Mouse (Mus musculus) lung, adult 18-20 months (tissue): ENCODE data around the gene Rhbdl2.
A peak's percentile ranks its signal among the peaks of the same experiment; 100 is the strongest.

ENCODE experiments used
- DNase-seq, 2 experiments: peaks; one replicate each; pipeline ENCODE4 v3.0.0; 2022; ENCODE audit warnings: mixed read lengths in 2 of 2

The Rhbdl2 gene

DNA sequence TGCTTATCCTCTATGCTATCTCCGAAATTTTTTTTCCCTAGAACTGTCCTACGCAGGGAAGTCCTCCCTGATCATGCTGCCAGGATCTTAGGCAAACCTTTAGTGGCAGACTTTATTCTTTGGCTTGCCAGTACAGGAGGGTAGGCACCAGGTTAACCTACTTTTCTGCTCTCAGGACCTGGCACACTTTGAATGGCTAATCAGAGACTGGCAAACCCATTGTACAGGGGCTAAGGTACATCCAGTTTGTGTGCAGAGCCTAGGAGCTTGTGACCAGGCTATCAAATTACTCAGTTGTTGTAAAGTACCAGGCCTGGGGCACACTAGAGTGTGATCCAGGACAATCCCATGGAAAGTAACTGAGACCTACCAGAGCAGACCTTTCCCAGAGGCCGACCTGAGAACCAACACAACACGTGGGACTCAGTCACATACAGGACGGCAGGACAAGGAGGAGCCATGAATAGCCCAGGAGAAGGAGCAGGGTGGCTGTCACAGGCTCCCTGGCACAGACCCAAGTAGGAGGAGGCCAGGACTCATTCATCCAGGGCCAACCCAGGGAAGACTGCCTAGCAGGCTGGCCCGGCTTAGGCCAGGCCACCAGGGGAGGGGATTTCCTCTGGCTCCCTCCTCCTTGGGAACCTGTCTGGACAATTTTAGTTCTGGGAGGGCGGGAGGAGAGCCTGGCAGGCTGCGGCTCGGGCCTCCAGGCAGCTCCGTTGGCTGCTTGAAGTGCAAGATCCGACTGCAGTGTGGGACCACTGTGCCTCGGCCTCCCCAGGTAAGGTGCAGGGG lies at the start of gene Rhbdl2:
TSS of gene Rhbdl2 (plus strand) at position 684 of the 795 bp plus-strand sequence.
- peak; percentile 51 to 74 for DNase-seq

DNA sequence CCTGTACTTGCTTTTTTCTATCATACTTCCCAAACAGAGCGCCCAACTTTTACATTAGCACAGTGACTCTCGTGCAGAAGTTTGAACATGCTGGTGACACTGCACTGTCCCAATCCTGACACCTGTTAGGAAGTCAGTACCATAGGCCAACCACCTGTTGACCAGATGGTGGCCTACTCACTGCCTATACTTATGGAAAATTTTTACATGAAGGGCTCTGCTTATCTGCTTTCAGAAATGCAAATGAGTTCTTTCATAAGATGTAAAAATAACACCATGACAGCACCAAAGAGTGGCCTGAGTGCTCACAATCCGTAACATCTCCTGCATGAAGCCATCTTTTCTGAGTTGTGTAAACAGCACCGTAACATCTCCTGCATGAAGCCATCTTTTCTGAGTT lies 49.0 kb upstream of the Rhbdl2 start:
- no peak for DNase-seq

DNA sequence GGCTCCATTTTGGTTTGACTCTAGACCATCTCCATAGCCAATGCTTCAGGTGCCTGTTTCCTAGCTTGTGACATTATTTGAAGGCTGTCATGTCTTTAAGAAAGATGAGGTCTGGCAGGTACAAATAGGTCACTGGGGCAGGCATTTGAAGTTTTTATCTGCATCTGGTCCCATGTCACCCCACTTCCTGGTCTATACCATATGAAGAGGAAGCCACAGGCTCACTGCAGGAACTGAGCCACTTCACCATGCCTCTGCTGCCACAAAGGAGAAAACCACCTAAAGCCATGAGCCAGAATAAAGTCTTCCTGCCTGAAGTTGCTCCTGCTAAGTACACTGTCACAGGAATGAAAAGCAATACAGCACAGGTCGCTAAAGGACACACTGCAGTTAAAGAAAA lies 44.8 kb upstream of the Rhbdl2 start:
- DNase-seq = no peak

- no peak for DNase-seq
Measured at GRCm38 (mm10) chr4:123745221-123745775, 42.4 kb upstream of the Rhbdl2 start.

DNA sequence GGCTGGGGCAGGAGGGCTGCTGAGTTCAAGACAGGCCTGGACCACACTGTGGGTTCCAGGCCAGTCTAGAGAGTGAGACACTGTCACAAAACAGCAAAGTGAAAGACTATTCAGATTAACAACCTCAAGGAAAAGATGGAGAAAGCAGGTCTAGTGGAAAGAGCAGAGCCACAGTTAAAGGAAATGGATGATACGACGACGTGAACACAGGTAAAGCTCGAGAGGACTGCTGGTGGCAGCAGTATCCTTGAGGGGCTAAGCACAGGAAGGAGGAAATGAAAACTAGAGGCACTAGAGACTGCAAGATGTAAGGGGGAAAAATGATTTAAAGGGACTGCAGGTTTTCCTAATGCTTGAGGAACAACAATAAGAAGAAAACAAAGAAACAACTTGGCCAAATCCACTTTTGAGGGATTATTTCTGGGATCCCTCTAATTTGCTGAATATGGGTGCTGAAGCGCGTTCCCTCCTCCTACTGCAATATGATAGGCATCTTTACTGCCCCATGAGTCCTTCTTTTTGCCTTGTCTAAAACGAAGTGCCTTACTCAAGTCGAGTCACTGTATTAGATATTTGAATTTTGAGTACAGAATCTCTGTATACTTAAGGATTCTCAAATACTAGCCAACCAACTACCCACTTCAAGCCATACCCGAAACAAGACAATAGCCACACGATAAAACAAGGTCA lies 38.8 kb upstream of the Rhbdl2 start:
- DNase-seq = no peak

DNA sequence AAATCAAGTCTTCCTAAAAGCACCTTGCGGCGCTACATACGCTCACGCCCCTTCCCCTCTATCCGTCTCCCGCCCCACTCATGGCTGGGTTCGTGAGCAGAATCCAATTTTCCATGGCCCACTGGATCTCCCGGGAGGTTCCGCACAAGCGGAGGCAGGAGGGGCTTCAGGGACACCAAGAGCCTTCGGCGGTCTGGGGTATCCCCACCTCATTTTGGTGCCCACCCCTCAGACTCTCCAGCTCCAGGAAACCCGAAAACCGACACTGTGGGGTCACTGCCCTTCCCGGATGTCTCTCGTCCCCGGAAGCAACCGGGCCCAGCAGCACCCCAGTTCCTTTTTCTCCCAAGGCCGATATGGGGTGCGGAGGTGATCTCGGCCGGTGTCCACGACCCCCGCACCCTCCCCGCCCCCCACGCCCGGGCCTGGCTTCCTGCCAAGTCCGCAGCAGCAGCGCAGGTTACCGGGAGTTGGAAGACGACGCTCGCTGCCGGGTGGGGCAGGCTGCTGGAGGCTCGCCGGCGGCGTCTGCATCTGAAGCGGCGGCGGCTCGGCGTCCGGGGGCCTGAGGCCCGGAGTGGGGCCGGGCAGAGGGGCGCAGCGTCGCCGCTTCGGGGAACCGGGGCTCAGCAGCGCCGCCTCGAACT lies 38.1 kb upstream of the Rhbdl2 start:
- peak in 1 of 2 experiments; percentile 27 for DNase-seq

DNA sequence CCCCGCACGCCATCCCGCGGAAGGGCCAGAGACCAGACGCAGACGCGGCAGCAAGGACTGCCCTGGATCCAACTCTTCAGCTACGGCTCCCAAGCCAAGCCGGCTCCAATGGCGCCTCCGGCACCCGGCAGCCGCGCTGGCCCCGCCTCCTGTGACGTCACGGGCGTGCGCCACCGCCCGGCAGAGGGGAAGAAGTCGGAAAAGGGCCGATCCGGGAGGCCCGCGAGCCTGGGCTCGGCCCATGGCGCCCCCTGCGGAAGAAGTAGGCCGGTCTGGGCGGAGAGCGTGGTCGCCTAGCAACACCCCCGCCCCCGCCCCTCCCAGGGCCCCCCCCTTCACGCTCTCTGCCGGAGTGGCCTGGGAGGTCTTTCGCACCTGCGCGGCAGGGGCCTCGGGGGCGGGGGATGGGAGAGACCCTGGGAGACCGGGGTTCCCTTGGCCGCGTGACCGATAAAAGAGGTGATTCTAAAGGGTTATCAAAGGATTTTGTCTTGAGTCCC lies 37.5 kb upstream of the Rhbdl2 start, which contains the start of gene Akirin1:
TSS of gene Akirin1 (minus strand) at position 194 of the 500 bp plus-strand sequence.
- DNase-seq = peak; percentile 96 to 98

DNA sequence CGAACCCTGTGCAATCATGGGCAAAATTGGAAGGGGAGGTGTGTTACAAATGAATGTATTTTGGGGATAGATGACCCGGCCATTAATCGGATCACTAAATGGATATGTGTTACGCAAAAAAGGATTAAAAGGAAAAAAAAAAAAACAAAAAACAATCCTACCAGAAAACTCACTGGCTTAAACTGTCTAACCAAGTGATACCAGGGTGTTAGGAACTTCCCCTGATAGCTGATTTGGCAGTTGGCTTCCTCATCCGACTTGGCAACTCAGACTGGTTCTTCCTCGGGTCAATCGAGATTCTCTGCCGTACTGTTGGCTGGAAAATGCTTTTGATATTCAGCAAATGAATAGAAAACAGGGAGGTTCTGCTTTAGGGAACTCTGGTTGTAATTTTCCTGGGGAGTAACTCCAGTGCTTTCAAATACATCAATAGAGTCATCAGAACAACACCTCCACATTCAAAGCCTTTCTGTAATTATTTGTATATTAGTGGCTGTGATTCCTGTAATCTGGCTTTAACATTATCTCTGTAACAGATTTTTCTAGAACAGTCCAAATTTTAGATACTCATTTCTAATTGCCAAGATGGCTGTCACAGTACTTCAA lies 36.9 kb upstream of the Rhbdl2 start:
- peak; percentile 42 for DNase-seq

GRCm38 (mm10) chr4:123758306-123758705 lies 29.4 kb upstream of the Rhbdl2 start:
- DNase-seq = peak; percentile 12 to 53

DNA sequence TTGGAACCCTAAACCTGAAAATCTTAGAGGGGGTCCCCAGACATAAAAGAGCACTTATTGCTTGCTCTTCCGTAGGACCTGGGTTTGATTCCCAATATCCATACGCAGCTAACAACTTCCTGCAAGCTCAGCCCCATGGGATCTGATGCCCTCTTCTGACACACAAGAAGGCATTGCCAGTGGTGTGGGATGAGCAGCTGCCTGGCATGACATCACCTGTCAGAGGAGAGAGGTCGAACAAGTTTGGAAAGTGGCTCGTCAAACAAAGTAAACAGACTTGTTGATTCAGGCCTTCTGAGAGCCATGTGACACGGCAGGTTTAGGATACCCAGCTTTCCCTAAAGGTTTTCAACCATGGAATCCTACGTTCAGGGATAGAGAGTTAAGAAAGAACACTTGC lies 22.6 kb upstream of the Rhbdl2 start:
- DNase-seq = no peak

- no peak for DNase-seq
Measured at GRCm38 (mm10) chr4:123767807-123768206, 19.9 kb upstream of the Rhbdl2 start.

DNA sequence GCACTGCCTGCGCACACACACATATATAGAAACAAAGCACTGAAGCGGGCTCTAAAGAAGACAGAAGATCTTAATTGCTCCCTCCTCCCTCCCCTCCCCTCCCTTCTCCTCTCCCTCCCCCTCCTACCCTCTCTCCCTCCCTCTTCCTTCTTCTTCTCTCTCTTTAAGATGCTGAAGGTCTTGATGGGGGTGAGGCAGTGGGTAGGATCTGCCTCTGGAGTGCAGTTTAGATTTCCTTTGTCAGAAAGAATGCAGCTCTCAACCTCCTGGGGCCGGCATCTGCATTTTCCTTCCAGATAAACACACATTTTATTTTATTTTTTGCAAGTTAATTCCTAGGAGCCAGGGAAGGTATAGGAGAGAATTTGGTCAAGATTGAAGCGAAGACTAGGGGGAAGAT lies 19.4 kb upstream of the Rhbdl2 start:
- no peak for DNase-seq

- DNase-seq = no peak
Measured at GRCm38 (mm10) chr4:123792666-123793065, 5.0 kb downstream of the Rhbdl2 start.

- DNase-seq = no peak
Measured at GRCm38 (mm10) chr4:123793136-123793535, 5.5 kb downstream of the Rhbdl2 start.

DNA sequence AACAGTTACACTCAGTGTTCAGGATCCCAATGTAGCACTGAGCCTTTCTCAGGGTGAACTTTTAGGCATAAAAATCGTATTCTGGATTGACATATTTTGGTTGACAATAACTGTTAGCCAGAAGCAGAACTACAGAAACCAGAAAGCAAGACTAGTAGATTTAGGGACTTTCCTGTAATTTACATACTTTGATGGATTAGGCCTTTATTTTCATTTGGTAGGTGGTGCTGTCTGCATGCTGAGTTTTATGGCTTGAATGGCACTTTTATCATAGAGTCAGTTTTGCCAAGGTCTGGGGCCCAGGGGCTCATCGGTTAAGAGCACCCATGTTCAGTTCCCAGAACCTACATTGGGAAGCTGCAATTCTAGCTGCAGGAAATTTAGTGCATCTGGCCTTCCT lies 7.4 kb downstream of the Rhbdl2 start:
- no peak for DNase-seq

- no peak for DNase-seq
Measured at GRCm38 (mm10) chr4:123797403-123797802, 9.7 kb downstream of the Rhbdl2 start.

DNA sequence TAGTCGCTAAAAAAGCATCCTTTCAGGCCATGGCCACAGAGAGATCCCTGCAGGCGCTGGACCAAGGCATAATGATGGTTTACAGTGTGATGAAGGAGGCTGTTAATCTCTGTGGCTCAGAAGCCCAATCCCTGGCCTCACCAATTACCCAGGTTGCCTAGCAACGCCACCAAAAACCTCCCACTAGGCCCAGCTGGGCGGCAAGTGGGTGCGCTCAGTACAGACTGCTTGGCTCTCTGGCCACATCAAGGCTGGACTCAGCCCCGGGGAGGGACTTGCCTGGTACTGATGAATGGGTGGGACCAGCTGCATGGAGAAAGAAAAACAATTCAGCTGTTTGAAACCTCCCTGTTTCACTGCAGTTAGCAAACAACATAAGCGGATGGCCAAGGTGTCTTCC lies 10.2 kb downstream of the Rhbdl2 start:
- DNase-seq = no peak

DNA sequence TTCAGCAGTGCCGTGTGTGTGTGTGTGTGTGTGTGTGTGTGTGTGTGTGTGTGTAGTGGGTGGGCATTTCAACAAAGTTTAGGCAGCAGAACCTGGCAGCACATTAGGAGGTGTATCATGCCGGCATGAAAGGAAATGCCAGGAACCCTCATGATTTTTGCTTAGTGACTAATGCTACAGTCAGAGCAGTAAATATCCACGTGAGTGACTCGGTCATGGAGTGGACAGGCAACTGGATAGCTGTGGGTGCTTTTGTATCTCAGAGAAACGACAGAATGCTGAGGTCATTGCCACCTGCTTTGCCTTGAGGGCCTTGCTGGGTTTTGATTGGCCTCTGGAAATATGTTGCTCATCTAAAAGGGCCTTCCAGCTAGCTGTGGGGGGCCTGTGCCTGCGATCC lies 16.0 kb downstream of the Rhbdl2 start:
- no peak for DNase-seq

DNA sequence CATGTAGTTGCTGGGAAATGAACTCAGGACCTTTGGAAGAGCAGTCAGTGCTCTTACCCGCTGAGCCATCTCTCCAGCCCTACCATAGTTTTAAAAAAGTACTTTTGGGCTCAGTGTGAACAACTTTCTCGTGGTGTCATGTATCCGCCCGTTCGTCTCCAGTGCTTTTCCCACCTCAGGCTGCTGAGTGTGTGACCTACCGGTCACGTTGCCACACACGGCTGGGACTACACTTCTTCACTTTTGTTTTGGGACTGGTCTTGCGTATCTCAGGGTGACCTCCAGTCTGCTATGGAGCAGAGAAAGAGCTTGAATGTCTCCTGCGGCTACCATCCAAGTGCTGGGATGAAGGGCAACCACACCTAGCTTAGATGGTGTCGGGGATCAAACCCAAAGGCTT lies 20.6 kb downstream of the Rhbdl2 start:
- no peak for DNase-seq

- DNase-seq = no peak
Measured at GRCm38 (mm10) chr4:123810475-123811295, 23.0 kb downstream of the Rhbdl2 start.

GRCm38 (mm10) chr4:123812525-123812924 lies 24.9 kb downstream of the Rhbdl2 start:
- no peak for DNase-seq

GRCm38 (mm10) chr4:123814030-123814501 lies 26.4 kb downstream of the Rhbdl2 start:
- DNase-seq = no peak
